ENCODE assay signal across 18 mouse cellular contexts in genomic region chr11:111687769-111688168, GRCm38 (mm10).
DNase-seq lines count a peak whose midpoint lies in the region; ATAC-seq lines count a peak whose summit lies in the region.
"Had no signal": no experiment of that assay in that cellular context is flagged by ENCODE, and none has a peak within 500 bp of the region (broad histone marks: within the 10 kb centered on the region; RNA-seq: fewer than 3 reads in every experiment).

No protein-coding gene starts in this region.

- H3K4me3 ChIP-seq in liver, embryonic 15.5 days (replicated peaks), result no peak overlapping the region
- no peak overlapping the region for H3K4me3 ChIP-seq in hindbrain, embryonic 10.5 days
- H3K4me3 ChIP-seq in hindbrain, embryonic 16.5 days (ENCODE audit: low read length), result no peak overlapping the region
- H3K4me3 ChIP-seq: embryonic facial prominence, embryonic 13.5 days; limb, embryonic 15.5 days; midbrain, embryonic 13.5 days had no signal

- peak; percentile 7 for DNase-seq in thymus, postnatal 4 days
- no peak for DNase-seq in thymus, postnatal 10 days (ENCODE audit: low spot score in 2 of 2)
- no peak for DNase-seq in cerebellum, postnatal 25 days
- DNase-seq in hindbrain, embryonic 10.5 days (ENCODE audit: low spot score), result no peak
- DNase-seq: adrenal gland, adult 2 months; cerebellum, adult 2 months; gastrocnemius, postnatal 25 days; heart, postnatal 10 days; kidney, adult 8-10 months; right cerebral cortex, postnatal 25 days; thymus, adult 2 months had no signal

- peak overlapping the region; percentile 57; the same call in 1 of the 2 replicates for H3K27ac ChIP-seq in liver, embryonic 15.5 days (replicated peaks)
- no peak overlapping the region for H3K27ac ChIP-seq in hindbrain, embryonic 10.5 days
- H3K27ac ChIP-seq in hindbrain, embryonic 16.5 days (ENCODE audit: low read depth, low read length), result no peak overlapping the region
- H3K27ac ChIP-seq: embryonic facial prominence, embryonic 13.5 days; limb, embryonic 15.5 days; midbrain, embryonic 13.5 days had no signal

- H3K36me3 ChIP-seq in liver, embryonic 15.5 days (replicated peaks), result no peaks in the 10 kb centered on the region
- no peaks in the 10 kb centered on the region for H3K36me3 ChIP-seq in hindbrain, embryonic 10.5 days
- H3K36me3 ChIP-seq in hindbrain, embryonic 16.5 days (ENCODE audit: control insufficient read depth, insufficient read depth, low read length), result no peaks in the 10 kb centered on the region
- H3K36me3 ChIP-seq: embryonic facial prominence, embryonic 13.5 days; limb, embryonic 15.5 days; midbrain, embryonic 13.5 days had no signal

- H3K9me3 ChIP-seq in liver, embryonic 15.5 days (replicated peaks), result no peaks in the 10 kb centered on the region
- no peaks in the 10 kb centered on the region for H3K9me3 ChIP-seq in hindbrain, embryonic 10.5 days
- no peaks in the 10 kb centered on the region for H3K9me3 ChIP-seq in hindbrain, embryonic 16.5 days (ENCODE audit: control insufficient read depth, low read length)
- H3K9me3 ChIP-seq: embryonic facial prominence, embryonic 13.5 days; limb, embryonic 15.5 days; midbrain, embryonic 13.5 days had no signal

- peak overlapping the region; percentile 29 for H3K4me2 ChIP-seq in liver, embryonic 15.5 days
- H3K4me2 ChIP-seq in hindbrain, embryonic 16.5 days (ENCODE audit: low read length), result no peak overlapping the region
- H3K4me2 ChIP-seq: embryonic facial prominence, embryonic 13.5 days; limb, embryonic 15.5 days; midbrain, embryonic 13.5 days had no signal

- WGBS in liver, embryonic 15.5 days (ENCODE audit: insufficient replicate concordance), result 1% methylated on average over 3 of the region's 3 CpGs
- WGBS in hindbrain, embryonic 10.5 days, result 80% methylated on average over 3 of the region's 3 CpGs
- 80% methylated on average over 3 of the region's 3 CpGs for whole genome bisulfite sequencing in hindbrain, embryonic 16.5 days

- peak; percentile 72 for ATAC-seq in granulocyte monocyte progenitor cell, adult 5-6 weeks (replicated peaks; ENCODE audit: poor library complexity, severe bottlenecking)
- peak; percentile 93 for ATAC-seq in liver, embryonic 15.5 days (ENCODE audit: insufficient read depth)
- ATAC-seq in hindbrain, embryonic 16.5 days, result no peak
- ATAC-seq: forebrain, embryonic 16.5 days; midbrain, embryonic 13.5 days had no signal

- no peaks in the 10 kb centered on the region for H3K27me3 ChIP-seq in liver, embryonic 15.5 days
- H3K27me3 ChIP-seq in hindbrain, embryonic 10.5 days (ENCODE audit: insufficient read depth, poor library complexity, severe bottlenecking), result no peaks in the 10 kb centered on the region
- H3K27me3 ChIP-seq in hindbrain, embryonic 16.5 days (replicated peaks; ENCODE audit: control insufficient read depth, insufficient read depth, low read length), result no peaks in the 10 kb centered on the region
- H3K27me3 ChIP-seq: embryonic facial prominence, embryonic 13.5 days; limb, embryonic 15.5 days; midbrain, embryonic 13.5 days had no signal

- H3K4me1 ChIP-seq in liver, embryonic 15.5 days (replicated peaks), result peaks cover 16% of the 10 kb centered on the region
- no peaks in the 10 kb centered on the region for H3K4me1 ChIP-seq in hindbrain, embryonic 10.5 days (replicated peaks)
- H3K4me1 ChIP-seq in hindbrain, embryonic 16.5 days (ENCODE audit: control insufficient read depth, insufficient read depth, low read depth, low read length), result no peaks in the 10 kb centered on the region
- H3K4me1 ChIP-seq: limb, embryonic 15.5 days; midbrain, embryonic 13.5 days had no signal

- no peak overlapping the region for H3K9ac ChIP-seq in liver, embryonic 15.5 days
- no peak overlapping the region for H3K9ac ChIP-seq in hindbrain, embryonic 16.5 days (ENCODE audit: low read depth, low read length)
- H3K9ac ChIP-seq: embryonic facial prominence, embryonic 13.5 days; limb, embryonic 15.5 days; midbrain, embryonic 13.5 days had no signal
